Mouse (Mus musculus) gastrocnemius, postnatal 25 days (tissue): ENCODE data around the gene Arid3a. TPM values are rescaled to one million over a fixed set of nuclear protein-coding genes. Genes with fewer than 3 reads are reported as not detected.

ENCODE experiments used
- DNase-seq: peaks from one replicate; pipeline ENCODE4 v3.0.0; 2022
- total RNA-seq, 2 experiments: library from RNA; stranded (reverse); gene quantifications; 1 replicate in 1 of 2; 2 replicates in 1 of 2; pipeline ENCODE4 v1.2.3; 2021

Arid3a gene
- total RNA-seq, 2 experiments from 2014 or later: 2.4 to 2.8 TPM

- DNase-seq: peak; percentile 96
These were observed 18.4 kb upstream of the Arid3a start, which contains the start of gene Med16 for GRCm38 (mm10) chr10:79908167-79909091. TSS of gene Med16 (minus strand) at chr10:79908923.

GRCm38 (mm10) chr10:79909092-79909922, 17.5 kb upstream of the Arid3a start:
- DNase-seq: peak; percentile 16

GRCm38 (mm10) chr10:79910556-79910955, 16.3 kb upstream of the Arid3a start, which contains the start of gene Gm26602:
TSS of gene Gm26602 (plus strand) at chr10:79910856.
- DNase-seq: no peak

- peak; percentile 24 for DNase-seq
These were observed 14.4 kb upstream of the Arid3a start for GRCm38 (mm10) chr10:79912412-79912811.

- DNase-seq: no peak
These were observed 12.5 kb upstream of the Arid3a start for GRCm38 (mm10) chr10:79914131-79914947.

GRCm38 (mm10) chr10:79914948-79915596, 11.8 kb upstream of the Arid3a start:
- peak; percentile 5 for DNase-seq

- no peak for DNase-seq
These were observed 10.8 kb upstream of the Arid3a start for GRCm38 (mm10) chr10:79916081-79916480.

GRCm38 (mm10) chr10:79916808-79917531, 9.9 kb upstream of the Arid3a start, which contains the start of gene Kiss1r:
TSS of gene Kiss1r (plus strand) at chr10:79916971.
- peak; percentile 83 for DNase-seq

- no peak for DNase-seq
These were observed 9.2 kb upstream of the Arid3a start for GRCm38 (mm10) chr10:79917532-79918100.

- peak; percentile 22 for DNase-seq
These were observed 8.4 kb upstream of the Arid3a start for GRCm38 (mm10) chr10:79918231-79919078.

GRCm38 (mm10) chr10:79919251-79919849, 7.5 kb upstream of the Arid3a start:
- DNase-seq: peak; percentile 7

GRCm38 (mm10) chr10:79920056-79920890, 6.6 kb upstream of the Arid3a start:
- no peak for DNase-seq

- no peak for DNase-seq
These were observed 5.8 kb upstream of the Arid3a start, which contains the start of gene R3hdm4 for GRCm38 (mm10) chr10:79920958-79921535. TSS of gene R3hdm4 (minus strand) at chr10:79921208.

- peak; percentile 6 for DNase-seq
These were observed 5.3 kb upstream of the Arid3a start for GRCm38 (mm10) chr10:79921572-79921971.

GRCm38 (mm10) chr10:79924998-79925784, 1.7 kb upstream of the Arid3a start:
- peak; percentile 83 for DNase-seq

- peak; percentile 20 for DNase-seq
These were observed 905 bp upstream of the Arid3a start for GRCm38 (mm10) chr10:79925785-79926490.
